Mouse (Mus musculus) midbrain, embryonic 10.5 days (tissue): ENCODE results near the gene Kcnma1. TPM values are rescaled to one million over a fixed set of nuclear protein-coding genes. Genes with fewer than 3 reads are reported as not detected.
A peak's percentile ranks its signal among the peaks of the same experiment; 100 is the strongest.

ENCODE experiments used
- DNase-seq: peaks from one replicate; pipeline ENCODE4 v3.0.0-alpha.2; 2017; ENCODE audit warnings: low spot score
- H3K27ac ChIP-seq: fragments of 300-500 bp; sonication (generic); replicated peaks from 2 replicates; pipeline ENCODE4 v1.5.1; 2016; ENCODE audit warnings: mild to moderate bottlenecking
- H3K27me3 ChIP-seq: fragments of 300-500 bp; sonication (generic); 2 replicates; pipeline ENCODE4 v1.6.1; 2016; ENCODE audit warnings: low read depth, mild to moderate bottlenecking; ENCODE audit not compliant: poor library complexity, severe bottlenecking
- H3K36me3 ChIP-seq: fragments of 300-500 bp; sonication (generic); 2 replicates; pipeline ENCODE4 v1.6.1; 2016; ENCODE audit warnings: mild to moderate bottlenecking, moderate library complexity
- H3K4me1 ChIP-seq: fragments of 300-500 bp; sonication (generic); 2 replicates; pipeline ENCODE4 v1.6.1; 2016
- H3K4me3 ChIP-seq: fragments of 300-500 bp; sonication (generic); 2 replicates; pipeline ENCODE4 v1.5.1; 2016; ENCODE audit warnings: mild to moderate bottlenecking, moderate library complexity
- H3K9me3 ChIP-seq: fragments of 300-500 bp; sonication (generic); replicated peaks from 2 replicates; pipeline ENCODE4 v1.6.1; 2016; ENCODE audit warnings: mild to moderate bottlenecking
- WGBS: fragments of 180-500 bp; shearing (Covaris S2); methylation state at CpG from one replicate; pipeline ENCODE4 v1.1.7; 2016; 5-methylcytosine and 5-hydroxymethylcytosine counted together
- polyA plus RNA-seq: library from polyadenylated mRNA; unstranded; fragments of >200 nt; fragmentation: Nextera tagmentation; extraction: Ambion mirVana; gene quantifications from 2 replicates; pipeline ENCODE4 v1.2.1, GENCODE M21; 2016

The Kcnma1 gene
- polyA plus RNA-seq, 1 experiment from 2014 or later: 0.49 TPM

- H3K9me3 ChIP-seq: no peaks in the 10 kb centered on the region
- H3K4me1 ChIP-seq: no peaks in the 10 kb centered on the region
- no peaks in the 10 kb centered on the region for H3K27me3 ChIP-seq
- DNase-seq: peak; percentile 61
- no peak overlapping the region for H3K27ac ChIP-seq
- no peaks in the 10 kb centered on the region for H3K36me3 ChIP-seq
- H3K4me3 ChIP-seq: no peak overlapping the region
- 63% methylated on average over 13 of the region's 13 CpGs for WGBS
These were observed 223.0 kb downstream of the Kcnma1 start for GRCm38 (mm10) chr14:23791261-23791691.

GRCm38 (mm10) chr14:23786687-23787073 is 227.6 kb downstream of the Kcnma1 start:
- 68% methylated on average over 1 of the region's 1 CpGs for WGBS
- Histone ChIP-seq H3K4me3 (no peak overlapping the region), H3K27me3 (no peaks in the 10 kb centered on the region), H3K36me3 (no peaks in the 10 kb centered on the region), H3K4me1 (peaks cover 7% of the 10 kb centered on the region; the same call in 1 of the 2 replicates), H3K9me3 (no peaks in the 10 kb centered on the region), H3K27ac (no peak overlapping the region)
- DNase-seq: no peak

GRCm38 (mm10) chr14:23785921-23786686 is 228.2 kb downstream of the Kcnma1 start:
- Histone ChIP-seq H3K27ac (no peak overlapping the region), H3K9me3 (no peaks in the 10 kb centered on the region), H3K4me3 (no peak overlapping the region), H3K27me3 (no peaks in the 10 kb centered on the region), H3K36me3 (no peaks in the 10 kb centered on the region), H3K4me1 (peaks cover 7% of the 10 kb centered on the region; the same call in 1 of the 2 replicates)
- WGBS: 78% methylated on average over 10 of the region's 10 CpGs
- no peak for DNase-seq

GRCm38 (mm10) chr14:23782845-23783609 is 231.3 kb downstream of the Kcnma1 start:
- no peak for DNase-seq
- 73% methylated on average over 8 of the region's 8 CpGs for WGBS
- no peak overlapping the region for H3K27ac ChIP-seq
- no peak overlapping the region for H3K4me3 ChIP-seq
- H3K27me3 ChIP-seq: no peaks in the 10 kb centered on the region
- H3K4me1 ChIP-seq: peaks cover 7% of the 10 kb centered on the region; the same call in 1 of the 2 replicates
- no peaks in the 10 kb centered on the region for H3K36me3 ChIP-seq
- H3K9me3 ChIP-seq: no peaks in the 10 kb centered on the region

GRCm38 (mm10) chr14:23774542-23774941 is 239.7 kb downstream of the Kcnma1 start:
- no peaks in the 10 kb centered on the region for H3K4me1 ChIP-seq
- 81% methylated on average over 2 of the region's 2 CpGs for WGBS

GRCm38 (mm10) chr14:23772685-23773084 is 241.6 kb downstream of the Kcnma1 start:
- H3K27me3 ChIP-seq: no peaks in the 10 kb centered on the region
- H3K4me1 ChIP-seq: no peaks in the 10 kb centered on the region
- 87% methylated on average over 3 of the region's 3 CpGs for WGBS
- no peaks in the 10 kb centered on the region for H3K9me3 ChIP-seq
- H3K27ac ChIP-seq: no peak overlapping the region
- H3K36me3 ChIP-seq: no peaks in the 10 kb centered on the region
- no peak overlapping the region for H3K4me3 ChIP-seq
- DNase-seq: no peak

More at GRCm38 (mm10) chr14:23774542-23774941, 239.7 kb downstream of the Kcnma1 start:
- Histone ChIP-seq H3K9me3 (no peaks in the 10 kb centered on the region), H3K36me3 (no peaks in the 10 kb centered on the region), H3K4me3 (no peak overlapping the region), H3K27me3 (no peaks in the 10 kb centered on the region), H3K27ac (no peak overlapping the region)
- DNase-seq: no peak

- no peaks in the 10 kb centered on the region for H3K9me3 ChIP-seq
- no peak for DNase-seq
- H3K27me3 ChIP-seq: no peaks in the 10 kb centered on the region
- no peaks in the 10 kb centered on the region for H3K36me3 ChIP-seq
- H3K27ac ChIP-seq: no peak overlapping the region
- H3K4me1 ChIP-seq: no peaks in the 10 kb centered on the region
- WGBS: 71% methylated on average over 1 of the region's 1 CpGs
- H3K4me3 ChIP-seq: no peak overlapping the region
These were observed 242.5 kb downstream of the Kcnma1 start for GRCm38 (mm10) chr14:23771794-23772193.

- WGBS: 89% methylated on average over 2 of the region's 2 CpGs
These were observed 251.8 kb downstream of the Kcnma1 start for GRCm38 (mm10) chr14:23762471-23762870.

GRCm38 (mm10) chr14:23759626-23760025 is 254.7 kb downstream of the Kcnma1 start:
- no peak for DNase-seq
- no peak overlapping the region for H3K27ac ChIP-seq
- H3K4me3 ChIP-seq: no peak overlapping the region
- no peaks in the 10 kb centered on the region for H3K4me1 ChIP-seq
- H3K36me3 ChIP-seq: no peaks in the 10 kb centered on the region
- 93% methylated on average over 5 of the region's 5 CpGs for WGBS
- H3K27me3 ChIP-seq: no peaks in the 10 kb centered on the region
- H3K9me3 ChIP-seq: no peaks in the 10 kb centered on the region

More at GRCm38 (mm10) chr14:23762471-23762870, 251.8 kb downstream of the Kcnma1 start:
- no peak for DNase-seq
- no peaks in the 10 kb centered on the region for H3K27me3 ChIP-seq
- H3K4me3 ChIP-seq: no peak overlapping the region
- H3K9me3 ChIP-seq: no peaks in the 10 kb centered on the region
- H3K4me1 ChIP-seq: no peaks in the 10 kb centered on the region
- H3K36me3 ChIP-seq: no peaks in the 10 kb centered on the region
- H3K27ac ChIP-seq: no peak overlapping the region

- 70% methylated on average over 1 of the region's 1 CpGs for WGBS
- no peaks in the 10 kb centered on the region for H3K36me3 ChIP-seq
- no peak overlapping the region for H3K27ac ChIP-seq
- no peaks in the 10 kb centered on the region for H3K27me3 ChIP-seq
- no peak overlapping the region for H3K4me3 ChIP-seq
- H3K9me3 ChIP-seq: no peaks in the 10 kb centered on the region
- DNase-seq: no peak
- no peaks in the 10 kb centered on the region for H3K4me1 ChIP-seq
These were observed 255.9 kb downstream of the Kcnma1 start for GRCm38 (mm10) chr14:23758421-23758820.

GRCm38 (mm10) chr14:23748011-23748410 is 266.3 kb downstream of the Kcnma1 start:
- Histone ChIP-seq H3K4me3 (no peak overlapping the region), H3K9me3 (no peaks in the 10 kb centered on the region)

GRCm38 (mm10) chr14:23746976-23747375 is 267.3 kb downstream of the Kcnma1 start:
- H3K4me3 ChIP-seq: no peak overlapping the region
- H3K4me1 ChIP-seq: no peaks in the 10 kb centered on the region
- H3K27ac ChIP-seq: no peak overlapping the region
- H3K36me3 ChIP-seq: no peaks in the 10 kb centered on the region
- H3K27me3 ChIP-seq: no peaks in the 10 kb centered on the region
- 89% methylated on average over 4 of the region's 4 CpGs for WGBS
- no peak for DNase-seq
- no peaks in the 10 kb centered on the region for H3K9me3 ChIP-seq

More at GRCm38 (mm10) chr14:23748011-23748410, 266.3 kb downstream of the Kcnma1 start:
- no peak for DNase-seq
- Histone ChIP-seq H3K27ac (no peak overlapping the region), H3K36me3 (no peaks in the 10 kb centered on the region), H3K4me1 (no peaks in the 10 kb centered on the region), H3K27me3 (no peaks in the 10 kb centered on the region)
- 87% methylated on average over 2 of the region's 2 CpGs for WGBS

- no peaks in the 10 kb centered on the region for H3K27me3 ChIP-seq
- no peak overlapping the region for H3K4me3 ChIP-seq
- no peak for DNase-seq
- H3K27ac ChIP-seq: no peak overlapping the region
- H3K4me1 ChIP-seq: no peaks in the 10 kb centered on the region
- H3K36me3 ChIP-seq: no peaks in the 10 kb centered on the region
- no peaks in the 10 kb centered on the region for H3K9me3 ChIP-seq
These were observed 272.8 kb downstream of the Kcnma1 start for GRCm38 (mm10) chr14:23741531-23741930.
